Mouse (Mus musculus) liver, adult 2 months (tissue): Measurements from ENCODE around the gene Arid5b.

ENCODE experiments used
- CTCF ChIP-seq: fragments of 200-500 bp; IDR thresholded peaks from 2 replicates; pipeline ENCODE4 v1.5.1; 2011; ENCODE audit warnings: low read depth, low read length, control low read depth
- POLR2A ChIP-seq: fragments of 200-500 bp; IDR thresholded peaks from 2 replicates; pipeline ENCODE4 v1.6.1; 2011; ENCODE audit warnings: low read length, control low read depth; ENCODE audit not compliant: insufficient read depth; ENCODE audit errors: extremely low read depth

DNA sequence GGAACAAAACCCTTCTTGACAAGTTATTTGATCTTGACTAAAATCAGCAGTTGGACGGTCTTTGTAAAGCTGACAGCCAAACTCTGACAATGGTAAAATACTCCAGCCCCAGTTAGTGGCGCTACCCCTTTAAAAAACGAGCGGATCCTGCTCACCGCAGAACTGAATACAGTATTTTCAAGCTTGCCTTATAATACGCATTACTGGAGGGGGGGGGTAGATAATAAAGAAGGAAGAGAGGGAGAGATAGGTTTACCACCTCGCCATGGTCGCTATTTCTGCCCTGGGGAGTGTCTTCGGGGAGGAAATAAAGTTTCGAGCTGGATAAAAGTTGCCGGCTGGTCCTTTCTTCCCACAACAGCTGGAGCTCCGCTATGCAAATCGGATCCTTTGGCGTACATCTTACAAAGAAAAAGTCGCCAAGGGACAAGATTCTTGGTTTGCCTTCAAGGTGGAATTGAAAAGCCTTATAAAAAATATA lies 829 bp downstream of the Arid5b start:
- TF ChIP-seq CTCF, result no peak
- no peak for TF ChIP-seq POLR2A
